Comparison of ENCODE assay signal across 9 mouse cellular contexts in the genomic region with DNA sequence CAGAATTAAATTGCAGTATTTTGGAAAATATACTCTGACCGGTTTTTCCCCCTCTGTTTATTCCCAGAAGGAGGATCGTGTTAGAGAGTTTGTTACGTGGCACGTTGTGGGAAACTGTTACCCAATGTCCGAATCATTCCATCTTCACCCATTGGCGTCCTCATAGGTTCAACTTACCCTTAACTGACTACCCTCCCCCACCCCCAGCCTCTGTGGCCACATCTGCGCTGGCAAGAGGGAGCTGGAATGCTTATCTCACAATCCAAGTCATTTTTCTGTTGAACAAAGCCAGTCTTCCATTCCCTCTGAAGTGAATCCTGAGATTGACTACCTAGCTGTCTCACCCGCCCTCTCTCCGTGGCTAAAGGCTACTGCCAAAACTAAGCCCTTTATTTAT. TPM values are rescaled to one million over a fixed set of nuclear protein-coding genes. Genes with fewer than 3 reads are reported as not detected.
A peak's percentile ranks its signal among the peaks of the same experiment; 100 is the strongest.
DNase-seq lines count a peak whose midpoint lies in the region; ATAC-seq and TF ChIP-seq lines count a peak whose summit lies in the region.
"Had no signal": no experiment of that assay in that cellular context is flagged by ENCODE, and none has a peak within 500 bp of the region (broad histone marks: within the 10 kb centered on the region; RNA-seq: fewer than 3 reads in every experiment).

No protein-coding gene starts in this region.

- no peaks in the 10 kb centered on the region for H3K9me3 ChIP-seq in heart, embryonic 13.5 days
- H3K9me3 ChIP-seq in MEL (replicated peaks; ENCODE audit: insufficient read depth, low read length) = no peaks in the 10 kb centered on the region
- H3K9me3 ChIP-seq in hindbrain, embryonic 11.5 days (ENCODE audit: control insufficient read depth, low read length) = no peaks in the 10 kb centered on the region
- H3K9me3 ChIP-seq in midbrain, embryonic 12.5 days = 0 out of 2 replicates have a peak, but pooled peaks cover 2% of the 10 kb centered on the region

- peaks cover 38% of the 10 kb centered on the region for H3K79me2 ChIP-seq in MEL (ENCODE audit: control insufficient read depth, insufficient read depth, low read length, poor library complexity)

- peaks cover 59% of the 10 kb centered on the region for H3K4me1 ChIP-seq in heart, embryonic 13.5 days
- H3K4me1 ChIP-seq in MEL (ENCODE audit: control insufficient read depth in 1 of 2, insufficient read depth in 2 of 2, low read length in 2 of 2) = peaks cover 12 to 43% of the 10 kb centered on the region in 2 experiments
- H3K4me1 ChIP-seq in hindbrain, embryonic 11.5 days (replicated peaks; ENCODE audit: control insufficient read depth, insufficient read depth, low read length) = peaks cover 13% of the 10 kb centered on the region
- H3K4me1 ChIP-seq in midbrain, embryonic 12.5 days = peaks cover 41% of the 10 kb centered on the region

- WGBS in heart, embryonic 13.5 days = 20% methylated on average over 9 of the region's 9 CpGs
- WGBS in hindbrain, embryonic 11.5 days = 21% methylated on average over 9 of the region's 9 CpGs
- WGBS in midbrain, embryonic 12.5 days = 21% methylated on average over 9 of the region's 9 CpGs

- peaks cover 27% of the 10 kb centered on the region for H3K27me3 ChIP-seq in heart, embryonic 13.5 days (replicated peaks)
- no peaks in the 10 kb centered on the region for H3K27me3 ChIP-seq in MEL (ENCODE audit: control insufficient read depth in 1 of 2, insufficient read depth in 2 of 2, low read length in 2 of 2)
- peaks cover 24% of the 10 kb centered on the region for H3K27me3 ChIP-seq in hindbrain, embryonic 11.5 days (ENCODE audit: control insufficient read depth, insufficient read depth, low read length)
- H3K27me3 ChIP-seq in midbrain, embryonic 12.5 days = peaks cover 79% of the 10 kb centered on the region

- peak overlapping the region; percentile 97 for H3K4me2 ChIP-seq in heart, embryonic 13.5 days
- H3K4me2 ChIP-seq in hindbrain, embryonic 11.5 days (replicated peaks; ENCODE audit: low read depth, low read length) = peak overlapping the region; percentile 90; the same call in 1 of the 2 replicates
- H3K4me2 ChIP-seq in midbrain, embryonic 12.5 days (replicated peaks) = peak overlapping the region; percentile 91

- DNase-seq in heart, adult 8-10 months (ENCODE audit: low spot score) = no peak
- DNase-seq in MEL (ENCODE audit: low read depth, low spot score) (peak; percentile 69), adipocyte (ENCODE audit: low spot score) (no peak)
- no peak for DNase-seq in hindbrain, embryonic 11.5 days (ENCODE audit: low spot score)
- DNase-seq in ovary, postnatal 10 days (ENCODE audit: low spot score) = no peak
- DNase-seq in frontal cortex, postnatal 10 days (ENCODE audit: low spot score in 2 of 2) = no peak
- DNase-seq: right cerebral cortex, postnatal 4 days had no signal

- TF ChIP-seq RAD21 in MEL (IDR thresholded peaks at IDR 0.05; ENCODE audit: low read depth, low read length) = no peak

- H3K27ac ChIP-seq in heart, embryonic 13.5 days (replicated peaks) = peak overlapping the region; percentile 37; the same call in 1 of the 2 replicates
- peak overlapping the region; percentile 90 for H3K27ac ChIP-seq in MEL (ENCODE audit: control insufficient read depth, low read depth, low read length)
- no peak overlapping the region for H3K27ac ChIP-seq in hindbrain, embryonic 11.5 days (ENCODE audit: low read depth, low read length)
- no peak overlapping the region for H3K27ac ChIP-seq in midbrain, embryonic 12.5 days (replicated peaks)

- TF ChIP-seq POLR2A in MEL (IDR thresholded peaks at IDR 0.05; ENCODE audit: control insufficient read depth in 1 of 2, insufficient read depth in 1 of 2, low read depth in 1 of 2, low read length in 2 of 2, poor library complexity in 1 of 2) = no peak

- ATAC-seq in heart, embryonic 13.5 days (ENCODE audit: extremely low read depth, insufficient number of reproducible peaks, low FRiP score, low TSS enrichment) = no peak
- no peak for ATAC-seq in hindbrain, embryonic 11.5 days (ENCODE audit: low FRiP score)
- ATAC-seq in midbrain, embryonic 12.5 days (ENCODE audit: low FRiP score, low read depth) = no peak

- H3K9ac ChIP-seq in heart, embryonic 13.5 days = peak overlapping the region; percentile 24; the same call in 1 of the 2 replicates
- H3K9ac ChIP-seq in MEL (ENCODE audit: control insufficient read depth, low read depth, low read length, poor library complexity, severe bottlenecking) = peak overlapping the region; percentile 69
- H3K9ac ChIP-seq in hindbrain, embryonic 11.5 days (ENCODE audit: low read depth, low read length) = no peak overlapping the region
- H3K9ac ChIP-seq in midbrain, embryonic 12.5 days (replicated peaks) = 0 out of 2 replicates have a peak overlapping the region, but pooled peaks have one; percentile 3

- H3K4me3 ChIP-seq in heart, embryonic 13.5 days = peak overlapping the region; percentile 79
- H3K4me3 ChIP-seq in MEL (ENCODE audit: control insufficient read depth in 1 of 2, insufficient read depth in 1 of 2, low read depth in 2 of 2, low read length in 2 of 2) = peak overlapping the region; percentile 63 to 64
- no peak overlapping the region for H3K4me3 ChIP-seq in hindbrain, embryonic 11.5 days (ENCODE audit: low read depth, low read length)
- peak overlapping the region; percentile 61 for H3K4me3 ChIP-seq in midbrain, embryonic 12.5 days

- TF ChIP-seq CTCF in MEL (IDR thresholded peaks at IDR 0.05 in 2 of 3, conservative IDR thresholded peaks at IDR 0.05 in 1 of 3; ENCODE audit: control insufficient read depth in 1 of 3, insufficient read depth in 1 of 3, low read depth in 2 of 3, low read length in 3 of 3, poor library complexity in 1 of 3, severe bottlenecking in 1 of 3) = no peak

- peak; percentile 10 to 40; a peak in 2 of 4 replicates for TF ChIP-seq EP300 in MEL (IDR thresholded peaks at IDR 0.05; ENCODE audit: low read depth in 1 of 2, low read length in 2 of 2)

- no peaks in the 10 kb centered on the region for H3K36me3 ChIP-seq in heart, embryonic 13.5 days
- peaks cover 0 to 30% of the 10 kb centered on the region in 2 experiments; a peak in 2 of 4 replicates for H3K36me3 ChIP-seq in MEL (ENCODE audit: control insufficient read depth in 1 of 2, insufficient read depth in 2 of 2, low read length in 2 of 2)
- no peaks in the 10 kb centered on the region for H3K36me3 ChIP-seq in hindbrain, embryonic 11.5 days (ENCODE audit: control insufficient read depth, insufficient read depth, low read length)
- no peaks in the 10 kb centered on the region for H3K36me3 ChIP-seq in midbrain, embryonic 12.5 days

TF ChIP-seq in MEL, 35 proteins besides CTCF, POLR2A, EP300 and RAD21:
- TF ChIP-seq E2F4 (IDR thresholded peaks at IDR 0.05; ENCODE audit: borderline replicate concordance, low read depth, low read length) = no peak
- peak; percentile 15; the same call in 1 of the 2 replicates for TF ChIP-seq ETS1 (IDR thresholded peaks at IDR 0.05; ENCODE audit: low read depth, low read length)
- TF ChIP-seq TCF12 (IDR thresholded peaks at IDR 0.05; ENCODE audit: low read depth, low read length) = peak; percentile 38; the same call in 1 of the 2 replicates
- TF ChIP-seq GATA1 (IDR thresholded peaks at IDR 0.05; ENCODE audit: low read depth, low read length) = peak; percentile 47; the same call in 1 of the 2 replicates
- TF ChIP-seq TAL1 (IDR thresholded peaks at IDR 0.05; ENCODE audit: low read length) = 0 out of 2 replicates have a peak, but pooled peaks have one; percentile 17
TF ChIP-seq in MEL: peak in this region for 4.

RNA-seq across cellular contexts. Expression of a gene that starts 0.9 kb away (rescaled TPM):
- 23.1 and 24.4 TPM in 2 replicates for polyA plus RNA-seq in heart, embryonic 13.5 days (2015; fragmentation: Nextera tagmentation; extraction: Ambion mirVana)
- 1 to 10 TPM; 7.3 to 8.5 (median 8.5) TPM for total RNA-seq in heart, adult 8-10 months (2022)
- 124 and 127 TPM in 2 replicates for total RNA-seq in MEL (2012; rRNA removed)
- polyA plus RNA-seq in MEL (2012; ENCODE audit: insufficient read depth in 1 of 2, insufficient read length in 2 of 2, low read depth in 1 of 2, low replicate concordance in 2 of 2, missing spikeins in 1 of 2) = 100 to 1,000 TPM in 1 of 2 experiments, not detected in 1; 112 TPM
- 29.5 and 33.7 TPM in 2 replicates for polyA plus RNA-seq in hindbrain, embryonic 11.5 days (2014; fragmentation: Nextera tagmentation; extraction: Ambion mirVana)
- polyA plus RNA-seq in midbrain, embryonic 12.5 days (2016; fragmentation: Nextera tagmentation; extraction: Ambion mirVana) = 34.3 and 34.6 TPM in 2 replicates

RNA-seq across cellular contexts. Expression of a gene that starts 25.1 kb away (rescaled TPM):
- polyA plus RNA-seq in heart, embryonic 13.5 days (2015; fragmentation: Nextera tagmentation; extraction: Ambion mirVana) = 7.1 and 7.7 TPM in 2 replicates
- total RNA-seq in heart, adult 8-10 months (2022) = 10 to 100 TPM in 1 of 4 experiments, 1 to 10 TPM in 3; 8.7 to 10.9 (median 9.1) TPM
- total RNA-seq in MEL (2012; rRNA removed) = 23.4 and 24.8 TPM in 2 replicates
- 10 to 100 TPM in 1 of 2 experiments, not detected in 1; 21.9 TPM for polyA plus RNA-seq in MEL (2012; ENCODE audit: insufficient read depth in 1 of 2, insufficient read length in 2 of 2, low read depth in 1 of 2, low replicate concordance in 2 of 2, missing spikeins in 1 of 2)
- 7.2 and 7.3 TPM in 2 replicates for polyA plus RNA-seq in hindbrain, embryonic 11.5 days (2014; fragmentation: Nextera tagmentation; extraction: Ambion mirVana)
- 7.9 and 9.2 TPM in 2 replicates for polyA plus RNA-seq in midbrain, embryonic 12.5 days (2016; fragmentation: Nextera tagmentation; extraction: Ambion mirVana)

RNA-seq across cellular contexts. Expression of a gene that starts 25.5 kb away (rescaled TPM):
- 13.8 and 19.0 TPM in 2 replicates for polyA plus RNA-seq in heart, embryonic 13.5 days (2015; fragmentation: Nextera tagmentation; extraction: Ambion mirVana)
- total RNA-seq in heart, adult 8-10 months (2022) = 10 to 100 TPM; 25.0 to 34.9 (median 25.9) TPM
- 80.2 and 92.4 TPM in 2 replicates for total RNA-seq in MEL (2012; rRNA removed)
- 10 to 100 TPM in 1 of 2 experiments, not detected in 1; 46.1 TPM for polyA plus RNA-seq in MEL (2012; ENCODE audit: insufficient read depth in 1 of 2, insufficient read length in 2 of 2, low read depth in 1 of 2, low replicate concordance in 2 of 2, missing spikeins in 1 of 2)
- polyA plus RNA-seq in hindbrain, embryonic 11.5 days (2014; fragmentation: Nextera tagmentation; extraction: Ambion mirVana) = 19.5 and 20.1 TPM in 2 replicates
- 18.5 and 19.2 TPM in 2 replicates for polyA plus RNA-seq in midbrain, embryonic 12.5 days (2016; fragmentation: Nextera tagmentation; extraction: Ambion mirVana)

RNA-seq across cellular contexts. Expression of a gene that starts 28.4 kb away (rescaled TPM):
- 0.37 and 0.38 TPM in 2 replicates for polyA plus RNA-seq in heart, embryonic 13.5 days (2015; fragmentation: Nextera tagmentation; extraction: Ambion mirVana)
- total RNA-seq in heart, adult 8-10 months (2022) = under 1 TPM in 3 of 4 experiments, not detected in 1; 0.13 to 0.89 (median 0.22) TPM
- 0.12 and 0.26 TPM in 2 replicates for total RNA-seq in MEL (2012; rRNA removed)
- polyA plus RNA-seq in MEL (2012; ENCODE audit: insufficient read depth in 1 of 2, insufficient read length in 2 of 2, low read depth in 1 of 2, low replicate concordance in 2 of 2, missing spikeins in 1 of 2) = under 1 TPM in 1 of 2 experiments, not detected in 1; 0.46 TPM
- polyA plus RNA-seq in hindbrain, embryonic 11.5 days (2014; fragmentation: Nextera tagmentation; extraction: Ambion mirVana) = 0.22 TPM in 1 of 2 replicates, not detected in the other
- polyA plus RNA-seq in midbrain, embryonic 12.5 days (2016; fragmentation: Nextera tagmentation; extraction: Ambion mirVana) = 0.15 and 0.24 TPM in 2 replicates

Comparison
In these comparisons a context has a peak if more than half of its experiments do, and no peak if none do; other contexts are left out.
1. H3K27ac ChIP-seq: peak in heart, embryonic 13.5 days (single experiment) and MEL (single experiment); none in hindbrain, embryonic 11.5 days (single experiment) and midbrain, embryonic 12.5 days (single experiment).
2. Peak in every context shown above with its lines, with median percentiles within 50 percentile points of each other: H3K4me2 ChIP-seq.